Mouse (Mus musculus) kidney, postnatal 14 days (tissue): ENCODE measurements around the gene Actr1b.
A peak's percentile ranks its signal among the peaks of the same experiment; 100 is the strongest.

ENCODE experiments used
- DNase-seq: peaks from one replicate; pipeline ENCODE4 v3.0.0; 2022; ENCODE audit warnings: mixed read lengths

The Actr1b gene

DNA sequence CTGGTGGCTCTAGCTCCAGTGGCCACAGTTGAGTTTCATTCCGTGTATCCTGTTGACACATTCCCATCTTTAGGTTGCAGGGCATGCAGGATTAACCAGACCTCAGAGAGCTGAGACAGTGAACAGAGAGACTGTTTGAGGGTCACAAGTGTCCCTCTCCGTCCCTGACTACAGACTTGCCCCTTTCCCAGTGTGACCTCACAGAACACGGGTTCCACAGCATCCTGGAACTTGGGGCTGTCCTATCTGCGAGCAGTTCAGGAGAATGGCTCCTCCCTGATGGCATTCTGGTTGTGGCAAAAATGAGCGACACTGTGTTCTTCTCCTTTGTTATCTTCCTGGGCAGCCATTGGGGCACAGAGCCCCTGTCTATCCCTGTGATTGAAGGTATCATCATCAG is at the start of gene Actr1b:
Actr1b (minus strand) TSS at position 112 of the 400 bp plus-strand sequence.
- DNase-seq: no peak

DNA sequence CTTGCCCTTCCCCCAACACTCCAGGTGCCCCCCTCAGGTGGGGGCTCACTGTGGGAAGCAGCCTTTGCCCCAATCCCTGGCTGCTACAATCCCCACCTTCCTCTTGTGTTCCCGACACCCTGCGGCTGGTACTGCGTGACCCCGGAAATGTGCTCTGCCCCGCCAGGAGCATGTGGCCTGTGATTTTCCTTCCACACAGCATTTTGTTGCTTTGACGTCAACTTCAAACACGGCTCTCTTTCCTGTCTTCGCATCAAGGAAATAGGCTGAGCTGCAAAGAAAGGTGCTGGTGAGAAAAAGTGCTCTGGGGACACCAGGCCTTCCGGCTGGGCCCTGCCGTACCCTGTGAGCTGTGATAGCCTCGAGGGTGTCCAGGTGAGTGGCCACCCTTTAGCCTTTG is 47.3 kb upstream of the Actr1b start, which contains the start of gene Zap70:
Zap70 (plus strand) TSS at position 231 of the 400 bp plus-strand sequence.
- no peak for DNase-seq

DNA sequence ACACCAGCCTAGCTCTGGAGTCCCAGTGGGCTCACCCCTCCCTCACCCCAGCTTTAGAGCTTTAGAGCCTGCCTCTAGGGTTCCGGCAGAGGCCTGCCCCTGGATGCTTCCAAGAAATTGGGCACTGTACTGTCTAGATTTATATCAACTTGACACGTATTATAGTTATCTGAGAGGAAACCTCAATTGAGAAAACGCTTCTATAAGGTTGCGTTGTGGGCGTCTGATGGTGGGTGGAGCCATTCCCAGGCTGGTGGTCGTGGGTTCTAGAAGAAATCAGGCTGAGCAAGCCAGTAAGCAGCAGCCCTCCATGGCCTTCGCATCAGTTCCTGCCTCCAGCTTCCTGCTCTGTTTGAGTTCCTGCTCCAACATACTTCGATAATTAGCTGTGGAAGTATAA is 46.8 kb upstream of the Actr1b start:
- no peak for DNase-seq

DNA sequence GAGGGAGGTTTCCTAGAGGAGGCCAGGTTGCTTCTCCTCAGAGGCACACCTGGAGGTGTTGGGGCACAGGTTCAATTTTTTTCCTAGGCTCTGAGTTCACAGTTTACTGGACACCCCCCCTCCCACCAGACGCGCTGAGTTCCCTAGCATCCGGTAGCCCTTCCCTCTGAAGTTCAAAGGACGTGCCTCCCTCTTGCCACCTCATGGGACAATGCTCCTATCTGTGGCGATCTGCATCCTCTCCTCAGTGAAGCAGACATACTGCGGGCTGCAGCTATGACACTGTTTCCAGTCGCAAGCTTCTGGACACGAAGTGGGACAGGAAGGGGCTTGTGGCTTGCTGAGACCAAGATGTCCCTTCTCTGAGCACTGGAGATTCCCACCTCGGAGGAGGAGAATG is 46.2 kb upstream of the Actr1b start:
- DNase-seq: no peak

DNA sequence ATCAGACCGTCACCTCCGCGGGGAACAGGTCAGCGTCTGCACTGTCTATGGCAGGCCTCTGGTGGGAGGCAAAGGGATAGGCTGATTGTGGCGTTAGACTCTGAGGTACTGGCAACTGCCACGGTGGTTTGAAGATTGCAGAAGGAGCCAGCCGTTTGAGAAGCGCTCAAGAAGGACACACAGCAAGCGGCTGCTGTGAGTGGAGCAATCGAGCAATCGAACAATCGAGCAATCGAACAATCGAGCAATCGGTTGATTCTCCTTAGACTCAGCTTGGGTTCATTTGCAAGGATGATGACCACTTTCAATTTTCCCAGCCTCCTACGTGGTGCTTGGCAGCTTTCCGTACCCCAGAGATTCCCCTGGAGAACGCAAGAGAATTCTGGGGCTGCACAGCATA is 44.9 kb upstream of the Actr1b start:
- no peak for DNase-seq

DNA sequence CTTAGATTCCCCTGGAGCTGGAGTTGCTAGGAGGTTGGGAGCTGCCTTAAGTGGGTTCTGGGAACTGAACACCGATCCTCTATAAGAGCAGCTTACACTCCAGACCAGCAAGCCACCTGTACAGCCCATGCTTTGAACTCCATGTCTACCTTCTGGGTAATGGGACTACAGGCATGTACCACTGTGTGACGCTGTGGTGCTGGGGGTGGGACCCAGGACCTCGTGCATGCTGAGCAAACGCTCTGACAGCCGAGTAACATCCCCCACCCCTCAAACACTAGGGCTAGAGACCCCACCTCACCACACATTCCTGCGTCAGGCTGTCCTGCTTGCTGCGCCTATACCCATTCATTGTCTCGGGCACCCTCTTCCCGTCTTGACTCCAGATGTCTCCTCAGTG is 44.3 kb upstream of the Actr1b start:
- no peak for DNase-seq

DNA sequence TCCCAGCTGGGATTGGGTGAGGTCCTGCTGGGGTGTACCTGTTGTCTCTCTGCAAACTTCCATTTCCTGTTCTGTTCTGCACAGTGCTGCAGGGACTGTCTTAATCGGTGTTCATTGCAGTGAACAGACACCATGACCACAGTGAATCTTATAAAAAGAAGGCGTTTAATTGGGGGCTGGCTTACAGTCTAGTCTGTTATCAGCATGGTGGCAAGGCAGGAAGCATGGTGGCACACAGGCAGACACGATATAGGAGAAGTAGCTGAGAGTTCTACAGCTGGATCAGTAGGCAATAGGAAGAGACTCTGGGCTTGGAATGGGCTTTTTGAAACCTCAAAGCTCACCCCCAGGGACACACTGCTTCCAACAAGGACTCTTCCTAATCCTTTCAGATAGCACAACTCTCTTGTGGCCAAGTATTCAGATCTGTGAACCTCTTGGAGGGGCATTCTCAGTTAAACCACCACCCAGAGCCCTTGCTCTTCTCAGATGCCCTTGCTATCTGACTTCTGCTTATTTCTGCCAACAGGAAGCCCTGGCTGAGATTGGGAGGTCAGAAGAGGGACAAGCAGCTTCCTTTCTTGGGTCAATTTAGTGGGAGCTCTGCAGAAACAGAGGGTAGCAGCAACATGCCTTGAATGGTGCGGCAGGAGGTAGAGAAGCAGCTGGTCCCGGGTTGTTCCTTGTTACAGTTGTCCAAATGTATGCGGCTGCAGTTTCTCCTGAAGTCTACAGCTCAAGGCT is 39.9 kb upstream of the Actr1b start:
- DNase-seq: no peak

DNA sequence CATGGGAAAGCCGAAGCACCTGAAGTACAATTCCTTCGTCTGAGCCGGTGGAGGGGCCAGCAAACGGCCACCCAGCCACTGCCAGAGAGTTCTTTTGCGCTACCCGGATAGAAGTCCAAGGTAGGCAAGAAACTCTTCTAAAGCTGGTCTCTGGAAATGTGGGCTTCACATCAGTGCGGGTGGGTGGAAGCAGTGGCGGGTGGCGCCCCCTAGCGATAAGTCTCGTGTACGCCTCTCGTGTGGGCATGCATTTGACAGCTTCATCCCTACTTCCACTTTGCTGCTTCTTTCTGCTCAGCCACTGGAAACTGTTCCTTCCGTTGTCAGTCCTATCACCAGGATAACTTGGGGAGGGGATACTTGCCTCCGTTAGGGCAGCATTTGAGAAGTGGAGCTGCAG is 32.2 kb upstream of the Actr1b start:
- no peak for DNase-seq

DNA sequence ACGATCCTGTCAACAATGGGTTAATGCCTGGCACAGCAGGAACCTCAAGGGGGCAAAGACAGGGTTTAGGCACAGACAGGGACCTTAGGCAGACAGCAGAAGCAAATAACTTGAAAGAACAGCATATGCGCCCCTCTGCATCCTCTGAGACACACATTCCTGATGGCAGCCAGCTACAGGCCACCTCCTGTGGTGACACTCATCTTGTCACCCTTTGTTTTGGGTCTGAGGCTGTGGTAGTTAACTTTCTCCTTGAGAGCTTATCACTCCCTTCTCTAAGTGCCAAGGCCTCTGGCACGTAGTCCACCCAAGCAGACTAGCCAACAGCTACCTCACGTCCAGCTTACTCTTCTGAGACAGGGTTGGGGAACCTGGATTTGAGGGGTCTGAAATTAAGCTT is 31.4 kb upstream of the Actr1b start:
- no peak for DNase-seq

DNA sequence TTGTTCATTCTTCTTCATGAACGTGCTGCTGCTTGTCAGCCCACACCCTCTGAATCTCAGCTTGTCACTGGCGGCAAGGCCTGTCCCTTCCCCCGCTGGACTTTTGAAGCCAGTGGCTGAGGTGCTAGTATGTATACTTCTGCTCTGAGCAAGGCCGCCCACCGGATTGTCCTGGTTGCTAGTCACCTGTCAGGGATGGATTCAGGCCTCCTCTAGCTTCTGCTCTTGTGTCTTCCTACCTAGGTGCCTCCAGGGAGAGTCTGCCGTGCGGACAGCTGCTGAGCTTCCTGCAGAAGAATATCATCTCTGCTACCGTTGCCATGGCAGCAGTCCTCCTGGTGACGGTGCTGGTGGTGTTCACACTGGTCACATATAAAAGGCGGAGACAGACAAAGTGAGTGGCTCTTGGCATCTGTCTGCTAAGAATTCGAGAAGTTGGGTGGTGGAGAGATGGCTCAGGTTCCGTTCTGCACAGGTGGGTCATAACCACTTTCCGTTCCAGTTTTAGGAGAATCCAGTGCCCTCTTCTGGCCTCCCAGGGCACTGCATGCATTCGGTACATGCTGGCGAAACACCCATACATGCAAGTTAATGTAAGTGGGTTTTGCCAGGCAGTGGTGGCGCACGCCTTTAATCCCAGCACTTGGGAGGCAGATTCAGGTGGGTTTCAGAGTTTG is 30.2 kb upstream of the Actr1b start:
- DNase-seq: peak; percentile 75

DNA sequence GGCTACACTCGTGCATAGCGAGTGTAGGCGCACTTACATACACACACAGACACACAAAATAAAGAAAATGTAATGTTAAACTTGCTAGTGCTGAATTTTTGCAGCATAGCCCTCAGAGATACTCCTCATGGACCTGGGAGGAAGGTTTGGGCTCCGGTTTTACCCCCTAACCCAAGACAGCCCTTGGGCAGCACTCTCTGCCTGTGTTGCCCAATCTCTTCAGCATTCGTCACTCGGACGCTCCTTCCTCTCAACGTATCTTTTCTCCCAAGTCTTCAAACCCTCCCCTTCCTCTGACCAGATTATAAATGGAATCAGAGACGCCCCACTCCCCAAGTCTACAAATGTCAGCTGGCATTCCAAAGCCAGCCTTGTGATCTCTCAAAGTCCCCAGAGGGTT is 28.8 kb upstream of the Actr1b start:
- no peak for DNase-seq

DNA sequence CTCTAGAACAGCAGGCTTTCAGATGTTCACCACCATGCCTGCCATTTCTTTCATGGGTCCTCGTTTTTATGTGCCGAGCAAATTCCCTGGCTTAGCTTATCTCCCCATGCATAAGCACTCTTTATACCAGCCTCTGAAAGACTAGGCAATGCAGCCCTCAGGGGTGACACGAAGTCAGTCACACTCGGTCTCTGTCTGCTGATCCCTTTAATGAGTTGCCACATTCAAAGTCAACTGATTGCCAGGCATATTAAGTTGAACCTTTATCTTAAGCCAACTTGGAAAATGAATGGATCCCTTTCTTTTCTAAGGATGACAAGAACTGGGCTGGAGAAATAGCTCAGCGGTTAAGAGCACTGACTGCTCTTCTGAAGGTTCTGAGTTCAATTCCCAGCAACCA is 25.0 kb upstream of the Actr1b start:
- no peak for DNase-seq

DNA sequence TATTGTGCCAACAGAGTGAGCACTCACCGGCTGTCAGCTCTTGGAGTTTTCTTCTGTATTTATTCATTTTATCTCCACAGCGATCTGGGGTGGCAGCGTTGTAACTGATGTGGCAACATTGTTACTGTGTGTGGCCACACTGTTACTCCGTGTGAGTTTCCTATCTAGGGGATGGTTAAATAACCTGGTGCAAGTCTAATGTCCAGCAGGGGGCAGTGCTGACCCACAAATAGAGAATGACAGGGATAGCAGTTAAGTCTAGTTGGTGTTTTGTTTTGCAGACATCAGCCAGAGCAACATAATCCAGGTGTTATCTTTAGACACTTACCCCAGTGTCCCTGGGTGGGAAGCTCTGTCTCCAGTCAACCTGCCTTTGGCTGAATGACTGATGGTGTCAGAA is 23.1 kb upstream of the Actr1b start:
- peak; percentile 85 for DNase-seq

DNA sequence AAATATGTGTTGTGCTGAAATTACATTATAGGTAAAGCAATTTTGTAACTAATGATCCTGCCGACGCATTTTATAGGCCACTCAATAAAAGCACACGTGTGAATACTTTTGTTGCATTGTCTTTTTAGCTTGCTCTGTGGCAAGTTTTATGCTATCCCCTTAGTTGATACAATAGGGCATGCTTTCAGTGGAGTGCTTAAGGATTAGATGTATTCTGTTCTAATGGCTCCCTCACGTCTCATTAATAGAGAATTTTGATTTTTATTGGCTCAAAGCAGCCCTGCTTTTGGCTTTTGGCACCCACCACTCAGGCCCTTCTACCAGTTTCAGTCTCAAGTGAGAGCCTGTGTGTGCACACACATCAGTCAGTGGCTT is 9.8 kb upstream of the Actr1b start:
- no peak for DNase-seq

DNA sequence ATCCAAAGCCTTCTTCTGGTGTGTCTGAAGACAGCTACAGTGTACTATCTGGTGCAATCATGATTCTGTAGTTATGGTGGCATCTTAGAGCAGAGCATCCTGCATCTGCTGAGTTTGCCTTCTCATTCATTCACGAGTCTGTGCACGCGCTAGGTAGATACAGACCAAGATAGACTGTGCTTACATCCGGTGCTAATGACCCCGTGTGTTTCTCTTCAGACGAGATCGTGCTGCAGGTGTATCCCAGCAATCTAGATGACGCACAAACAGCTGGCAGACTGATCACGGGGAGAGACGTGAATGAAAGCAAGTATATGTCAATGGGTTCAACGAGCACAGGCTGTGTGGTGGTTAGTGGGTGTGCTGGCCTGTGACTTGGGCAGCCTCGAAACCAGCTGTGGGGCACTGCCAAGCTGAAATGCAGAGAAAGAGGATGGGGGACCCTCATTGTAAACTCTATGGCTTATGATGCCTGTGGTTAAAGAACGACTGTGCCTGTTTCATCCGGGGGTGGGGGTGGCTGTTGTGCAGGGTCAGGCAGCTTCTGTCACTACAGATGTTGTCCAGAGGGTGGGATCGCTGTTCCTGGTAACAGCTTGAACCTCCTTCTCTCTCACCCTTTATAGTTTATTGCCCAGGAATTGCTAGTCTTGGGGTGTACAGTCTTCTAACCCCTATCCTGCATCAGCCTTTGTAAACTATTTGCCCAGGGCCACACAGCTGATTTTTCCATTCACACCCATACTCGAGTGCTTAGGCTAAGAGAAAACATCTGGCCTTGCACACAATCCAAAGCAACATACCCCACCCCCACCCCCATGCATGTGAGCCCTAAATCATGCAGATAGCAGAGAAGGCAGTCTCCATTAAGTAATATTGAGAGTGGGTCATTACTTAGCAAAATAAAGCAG is 9.2 kb upstream of the Actr1b start:
- DNase-seq: no peak

DNA sequence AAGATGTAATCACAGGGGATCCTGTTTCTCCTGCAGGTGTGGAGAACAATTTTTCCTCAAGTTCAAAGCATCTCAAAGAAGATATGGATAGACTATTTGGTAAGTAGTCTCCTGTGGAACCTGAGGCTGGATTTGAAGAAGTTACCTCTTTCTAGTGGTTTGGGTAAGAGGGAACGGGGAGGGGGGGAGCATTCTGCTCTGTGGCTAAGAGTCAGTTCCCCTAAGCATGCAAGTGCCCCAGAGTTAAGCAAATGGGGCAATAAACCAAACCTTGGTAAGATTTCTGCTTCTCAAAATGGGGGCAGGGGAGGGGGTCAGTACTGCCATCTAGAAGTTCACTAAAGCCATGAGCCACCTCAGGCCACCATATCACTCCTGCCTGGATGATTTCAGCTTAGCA is 4.6 kb upstream of the Actr1b start:
- DNase-seq: no peak

DNA sequence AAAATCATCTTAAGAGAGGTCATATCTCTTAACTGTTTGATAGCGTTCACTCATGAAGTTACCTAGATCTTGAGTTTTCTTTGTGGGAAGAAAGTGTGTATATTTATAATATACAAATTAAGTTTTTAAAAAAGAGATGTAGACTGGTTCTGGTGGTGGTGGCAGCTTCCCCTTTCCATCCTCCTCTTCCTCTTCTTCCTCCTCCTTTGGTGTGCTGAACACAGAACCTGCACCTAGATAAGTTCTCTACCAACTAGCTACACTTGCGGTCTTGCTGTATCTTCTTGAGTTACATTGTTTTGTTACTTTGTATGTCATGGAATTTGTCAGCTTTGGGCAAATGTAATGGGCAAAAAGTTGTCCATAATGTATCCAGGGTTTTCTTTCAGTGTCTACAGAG is 3.1 kb downstream of the Actr1b start:
- no peak for DNase-seq

DNA sequence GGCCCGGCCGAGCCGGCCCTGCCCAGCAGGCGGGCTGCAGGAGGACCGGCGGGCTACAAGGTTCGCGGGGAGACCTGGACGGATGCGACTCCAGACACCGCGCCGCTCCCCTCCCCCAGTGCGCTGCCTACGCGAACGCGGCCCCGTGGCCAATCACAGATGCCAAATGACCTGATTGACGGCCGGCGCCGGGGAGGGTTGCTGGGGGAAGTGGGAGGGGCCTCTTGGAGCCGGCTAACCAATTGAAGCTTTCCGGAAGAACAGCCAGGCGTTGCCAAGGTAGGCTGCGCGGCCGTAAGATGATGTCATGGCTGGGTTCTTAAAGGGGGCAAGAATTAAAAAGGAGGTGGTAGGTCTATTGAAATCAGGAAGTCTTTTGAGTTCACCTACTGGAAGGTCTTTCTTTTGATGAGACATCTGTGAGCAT is 4.4 kb downstream of the Actr1b start, which contains the start of gene 4933424G06Rik:
4933424G06Rik (plus strand) TSS at position 296 of the 427 bp plus-strand sequence.
- peak; percentile 99 for DNase-seq

DNA sequence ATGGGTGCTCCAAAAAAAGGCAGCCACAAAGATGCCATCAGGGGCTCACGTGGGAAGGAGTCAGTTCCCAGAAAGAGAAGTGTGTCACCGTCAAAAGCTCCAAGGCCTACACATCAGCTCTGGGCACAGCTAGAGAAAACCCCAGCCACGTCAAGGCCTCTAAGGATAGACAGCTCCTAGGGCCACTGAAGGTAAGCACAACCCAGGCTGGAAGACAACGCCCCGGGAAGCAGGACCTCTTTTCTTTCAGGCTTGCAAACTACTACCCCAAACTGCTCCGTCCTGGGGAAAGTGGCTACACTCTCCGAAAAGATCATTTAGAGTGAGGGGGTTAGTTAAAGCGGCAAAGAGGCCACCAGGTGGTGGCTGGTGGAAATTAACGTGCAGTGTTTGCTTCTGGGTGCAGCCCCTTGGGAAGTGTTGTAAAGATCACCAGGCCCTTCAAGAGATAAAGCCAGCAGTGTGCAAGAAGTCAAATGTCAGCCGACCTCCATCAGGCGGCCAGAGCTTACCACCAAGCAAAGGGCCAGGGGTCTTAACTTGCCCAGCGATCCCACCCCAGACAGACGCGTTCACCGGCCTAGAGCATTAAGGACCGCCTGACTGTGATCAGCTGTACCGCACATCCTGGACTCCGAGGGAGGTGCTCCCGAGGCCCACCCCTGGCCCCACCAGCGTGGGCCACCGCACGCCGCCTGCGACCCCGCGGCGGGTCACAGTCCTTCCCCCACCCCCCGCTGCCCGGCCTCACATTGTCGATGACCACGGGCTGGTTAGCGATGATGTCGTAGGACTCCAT is 5.0 kb downstream of the Actr1b start:
- peak; percentile 43 for DNase-seq

DNA sequence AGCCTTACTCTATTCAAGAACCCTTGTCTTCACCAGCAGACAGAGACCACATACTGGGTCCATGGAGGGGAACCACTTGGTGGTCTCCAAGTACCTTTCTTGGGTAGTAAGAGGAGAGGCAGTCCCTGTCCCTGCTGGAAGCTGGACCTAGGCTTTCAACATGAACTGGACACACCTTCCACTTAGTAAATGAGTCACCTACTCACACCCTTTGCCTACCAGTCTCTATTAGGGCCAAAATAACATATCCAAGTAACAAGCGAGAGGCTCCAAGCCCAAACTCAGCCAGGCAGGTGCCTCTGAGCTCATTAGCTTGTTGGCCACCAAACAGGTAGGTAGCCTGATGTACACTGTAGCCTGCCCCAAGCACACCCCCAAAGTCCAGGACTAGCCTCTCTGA is 5.6 kb downstream of the Actr1b start:
- DNase-seq: no peak

DNA sequence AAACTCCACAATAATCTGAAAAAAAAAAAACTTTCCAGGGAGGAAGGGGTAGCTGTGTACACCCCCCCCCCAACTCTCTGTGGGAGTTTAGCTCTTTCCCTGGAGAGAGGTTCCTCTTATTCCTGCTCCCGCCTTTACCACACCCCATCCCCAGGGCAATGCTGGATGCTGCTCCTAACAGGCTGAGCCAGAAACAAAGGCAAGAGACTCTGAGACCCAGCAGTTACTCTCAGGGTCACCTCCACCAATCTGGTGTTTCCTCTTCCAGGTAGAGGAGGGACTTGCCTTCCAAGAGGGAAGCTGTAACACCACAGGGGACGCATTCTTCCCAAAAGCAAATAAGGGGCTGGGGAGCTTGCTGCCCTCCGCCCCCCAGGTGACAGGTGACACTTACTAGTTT is 6.4 kb downstream of the Actr1b start:
- no peak for DNase-seq

DNA sequence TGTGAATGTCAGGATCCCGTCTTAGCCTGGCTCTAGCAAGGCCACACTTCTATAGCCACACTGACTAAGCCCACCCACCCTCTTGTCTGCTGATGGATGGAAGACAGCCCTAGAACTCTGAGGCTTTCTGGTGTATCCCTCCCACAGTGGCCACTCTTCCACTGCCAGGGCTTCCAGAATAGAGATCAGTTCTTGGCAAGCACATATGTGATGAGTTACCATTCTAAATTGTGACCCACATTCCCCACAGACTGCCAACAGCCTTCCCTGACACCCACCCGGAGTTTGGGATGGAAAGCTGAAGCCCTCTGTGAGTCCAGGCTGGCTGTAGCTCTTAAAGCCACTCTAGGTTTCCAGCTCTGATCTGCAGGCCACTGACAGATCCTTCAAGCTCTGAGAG is 7.1 kb downstream of the Actr1b start:
- no peak for DNase-seq

DNA sequence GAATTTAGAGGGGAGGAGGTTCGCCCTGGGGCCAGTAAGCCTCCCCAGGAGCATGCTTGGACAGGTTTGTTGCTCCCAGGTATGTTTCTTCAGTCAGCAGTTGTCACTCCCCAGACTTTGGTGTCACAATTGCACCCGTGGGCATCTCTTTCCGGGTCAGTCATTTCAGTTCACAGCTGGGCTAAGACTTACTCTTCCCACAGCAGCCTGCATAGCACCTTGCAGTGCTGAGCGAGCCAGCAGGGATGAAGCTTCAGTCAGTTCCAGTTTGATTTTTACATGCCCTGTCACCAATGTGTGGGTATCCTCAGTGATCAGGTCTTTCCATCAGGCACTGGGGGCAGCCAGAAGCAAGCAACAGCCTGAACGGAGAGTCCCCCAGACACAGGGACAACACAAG is 17.2 kb downstream of the Actr1b start:
- no peak for DNase-seq
